Mouse (Mus musculus): ENCODE data around the gene Pgm5.

- TF ChIP-seq CTCF (IDR thresholded peaks at IDR 0.05; ENCODE audit: low read depth, low read length), result no peak
- TF ChIP-seq POLR2A (IDR thresholded peaks at IDR 0.05; ENCODE audit: borderline replicate concordance, low read depth, low read length), result no peak
These were observed 159.9 kb downstream of the Pgm5 start for GRCm38 (mm10) chr19:24701716-24702115.

Measured in bone marrow macrophage, adult 2 months (primary cell).